Mouse (Mus musculus): Measurements from ENCODE around the gene Fgf7. TPM values are rescaled to one million over a fixed set of nuclear protein-coding genes. Genes with fewer than 3 reads are reported as not detected.
A peak's percentile ranks its signal among the peaks of the same experiment; 100 is the strongest.

Fgf7 gene
- total RNA-seq (2022), result 1 to 10 TPM in 1 of 4 experiments, under 1 TPM in 3; 0.63 to 1.0 (median 0.72) TPM

- peak in 1 of 2 experiments; percentile 15 for DNase-seq (ENCODE audit: low spot score in 2 of 2)
Measured at GRCm38 (mm10) chr2:126034379-126035005, at the start of gene Fgf7. TSS of gene Fgf7 (plus strand) at chr2:126034658.

GRCm38 (mm10) chr2:126002291-126002690, 32.2 kb upstream of the Fgf7 start:
- DNase-seq (ENCODE audit: low spot score in 2 of 2), result no peak

GRCm38 (mm10) chr2:126006088-126006487, 28.4 kb upstream of the Fgf7 start:
- DNase-seq (ENCODE audit: low spot score in 2 of 2), result peak; percentile 17 to 60

- no peak for DNase-seq (ENCODE audit: low spot score in 2 of 2)
Measured at GRCm38 (mm10) chr2:126006742-126007141, 27.7 kb upstream of the Fgf7 start.

- DNase-seq (ENCODE audit: low spot score in 2 of 2), result no peak
Measured at GRCm38 (mm10) chr2:126014989-126015710, 19.3 kb upstream of the Fgf7 start.

GRCm38 (mm10) chr2:126015763-126016473, 18.5 kb upstream of the Fgf7 start:
- DNase-seq (ENCODE audit: low spot score in 2 of 2), result no peak

GRCm38 (mm10) chr2:126031186-126031900, 3.1 kb upstream of the Fgf7 start:
- no peak for DNase-seq (ENCODE audit: low spot score in 2 of 2)

- DNase-seq (ENCODE audit: low spot score in 2 of 2), result peak in 1 of 2 experiments; percentile 9
Measured at GRCm38 (mm10) chr2:126033114-126033972, 1.1 kb upstream of the Fgf7 start.

GRCm38 (mm10) chr2:126035013-126035770, 734 bp downstream of the Fgf7 start:
- DNase-seq (ENCODE audit: low spot score in 2 of 2), result no peak

GRCm38 (mm10) chr2:126036121-126036520, 1.7 kb downstream of the Fgf7 start:
- DNase-seq (ENCODE audit: low spot score in 2 of 2), result no peak

GRCm38 (mm10) chr2:126038221-126039000, 4.0 kb downstream of the Fgf7 start:
- no peak for DNase-seq (ENCODE audit: low spot score in 2 of 2)

- DNase-seq (ENCODE audit: low spot score in 2 of 2), result peak; percentile 20 to 33
Measured at GRCm38 (mm10) chr2:126039414-126039891, 5.0 kb downstream of the Fgf7 start.

- DNase-seq (ENCODE audit: low spot score in 2 of 2), result no peak
Measured at GRCm38 (mm10) chr2:126040651-126041050, 6.2 kb downstream of the Fgf7 start.

GRCm38 (mm10) chr2:126041237-126041636, 6.8 kb downstream of the Fgf7 start:
- DNase-seq (ENCODE audit: low spot score in 2 of 2), result no peak

GRCm38 (mm10) chr2:126042674-126043073, 8.2 kb downstream of the Fgf7 start:
- DNase-seq (ENCODE audit: low spot score in 2 of 2), result no peak

- DNase-seq (ENCODE audit: low spot score in 2 of 2), result no peak
Measured at GRCm38 (mm10) chr2:126045621-126046020, 11.2 kb downstream of the Fgf7 start.

- no peak for DNase-seq (ENCODE audit: low spot score in 2 of 2)
Measured at GRCm38 (mm10) chr2:126052749-126053557, 18.5 kb downstream of the Fgf7 start.

GRCm38 (mm10) chr2:126053657-126054056, 19.2 kb downstream of the Fgf7 start:
- no peak for DNase-seq (ENCODE audit: low spot score in 2 of 2)

Measured in layer of hippocampus, adult 8-10 months (tissue).